13 mouse cellular contexts compared by ENCODE assay signal in genomic region chr10:66975451-66975850, GRCm38 (mm10).
DNase-seq lines count a peak whose midpoint lies in the region; ATAC-seq lines count a peak whose summit lies in the region.
"Had no signal": no experiment of that assay in that cellular context is flagged by ENCODE, and none has a peak within 500 bp of the region (broad histone marks: within the 10 kb centered on the region; RNA-seq: fewer than 3 reads in every experiment).

No protein-coding gene starts in this region.

- H3K9ac ChIP-seq in kidney, embryonic 14.5 days (ENCODE audit: low read depth, low read length): no peak overlapping the region
- H3K9ac ChIP-seq: heart, embryonic 13.5 days; intestine, embryonic 15.5 days; liver, embryonic 12.5 days had no signal

- 0 out of 2 replicates have a peak, but pooled peaks cover 4% of the 10 kb centered on the region for H3K4me1 ChIP-seq in kidney, embryonic 14.5 days (ENCODE audit: control insufficient read depth, insufficient read depth, low read length)
- H3K4me1 ChIP-seq: liver, embryonic 12.5 days had no signal

- no peaks in the 10 kb centered on the region for H3K36me3 ChIP-seq in kidney, embryonic 14.5 days (ENCODE audit: control insufficient read depth, insufficient read depth, low read length)
- H3K36me3 ChIP-seq: heart, embryonic 13.5 days; intestine, embryonic 15.5 days; liver, embryonic 12.5 days had no signal

- peak; percentile 30 for DNase-seq in adrenal gland, postnatal 10 days
- DNase-seq in adrenal gland, adult 18-20 months (ENCODE audit: low spot score in 2 of 2): no peak
- DNase-seq in kidney, adult 9 months: peak; percentile 73
- DNase-seq in 416B (ENCODE audit: low read depth): peak; percentile 87
- no peak for DNase-seq in Muller cell, postnatal 12 days (ENCODE audit: inconsistent ontology term)
- no peak for DNase-seq in right cerebral cortex, postnatal 10 days (ENCODE audit: low spot score in 2 of 2)
- DNase-seq: cerebellum, postnatal 25 days; gastrocnemius, postnatal 14 days had no signal

- no peak overlapping the region for H3K27ac ChIP-seq in kidney, embryonic 14.5 days (ENCODE audit: low read depth, low read length)
- H3K27ac ChIP-seq: heart, embryonic 13.5 days; intestine, embryonic 15.5 days; liver, embryonic 12.5 days had no signal

- 77% methylated on average over 1 of the region's 1 CpGs for WGBS in kidney, embryonic 14.5 days

- no peak for ATAC-seq in kidney, embryonic 14.5 days (ENCODE audit: low FRiP score, low TSS enrichment)
- ATAC-seq in common myeloid progenitor, adult 5-6 weeks (replicated peaks; ENCODE audit: low read depth, poor library complexity, severe bottlenecking): peak; percentile 56; the same call in 1 of the 2 replicates
- ATAC-seq: intestine, embryonic 15.5 days; liver, embryonic 12.5 days had no signal

- H3K4me2 ChIP-seq in kidney, embryonic 14.5 days (replicated peaks; ENCODE audit: low read depth, low read length): no peak overlapping the region
- H3K4me2 ChIP-seq: heart, embryonic 13.5 days; intestine, embryonic 15.5 days; liver, embryonic 12.5 days had no signal

- no peaks in the 10 kb centered on the region for H3K27me3 ChIP-seq in kidney, embryonic 14.5 days (ENCODE audit: control insufficient read depth, insufficient read depth, low read length)
- H3K27me3 ChIP-seq: heart, embryonic 13.5 days; intestine, embryonic 15.5 days; liver, embryonic 12.5 days had no signal

- no peaks in the 10 kb centered on the region for H3K9me3 ChIP-seq in kidney, embryonic 14.5 days (ENCODE audit: control insufficient read depth, low read length)
- H3K9me3 ChIP-seq: heart, embryonic 13.5 days; intestine, embryonic 15.5 days; liver, embryonic 12.5 days had no signal

- no peak overlapping the region for H3K4me3 ChIP-seq in kidney, embryonic 14.5 days (ENCODE audit: low read length)
- H3K4me3 ChIP-seq: heart, embryonic 13.5 days; intestine, embryonic 15.5 days; liver, embryonic 12.5 days had no signal

Comparison
In these comparisons a context has a peak if more than half of its experiments do, and no peak if none do; other contexts are left out.
1. DNase-seq: peak in adrenal gland, postnatal 10 days (single experiment), kidney, adult 9 months (single experiment) and 416B (single experiment); none in adrenal gland, adult 18-20 months (0 of 2), Muller cell, postnatal 12 days (single experiment) and right cerebral cortex, postnatal 10 days (0 of 2).